Mouse (Mus musculus) intestine, embryonic 16.5 days (tissue): ENCODE data around the gene Vwa2. TPM values are rescaled to one million over a fixed set of nuclear protein-coding genes. Genes with fewer than 3 reads are reported as not detected.
A peak's percentile ranks its signal among the peaks of the same experiment; 100 is the strongest.

Experiments used
- ATAC-seq: fragments of 200-750 bp; cut with Nextera tagmentation; 2 replicates; pipeline ENCODE4 v1.8.0; 2017; ENCODE audit warnings: moderate TSS enrichment, moderate library complexity
- H3K27ac ChIP-seq: fragments of 300-500 bp; sonication (generic); 2 replicates; pipeline ENCODE4 v1.5.1; 2014; ENCODE audit warnings: mild to moderate bottlenecking, low read length
- H3K27me3 ChIP-seq: fragments of 300-500 bp; sonication (generic); replicated peaks from 2 replicates; pipeline ENCODE4 v1.6.1; 2014; ENCODE audit warnings: low read length, control low read depth, mixed read lengths; ENCODE audit not compliant: control insufficient read depth, insufficient read depth
- H3K36me3 ChIP-seq: fragments of 300-500 bp; sonication (generic); 2 replicates; pipeline ENCODE4 v1.6.1; 2014; ENCODE audit warnings: low read length, control low read depth; ENCODE audit not compliant: control insufficient read depth, insufficient read depth
- H3K4me1 ChIP-seq: fragments of 300-500 bp; sonication (generic); 2 replicates; pipeline ENCODE4 v1.6.1; 2014; ENCODE audit warnings: low read length, control low read depth, mixed read lengths; ENCODE audit not compliant: control insufficient read depth, insufficient read depth
- H3K4me2 ChIP-seq: fragments of 300-500 bp; sonication (generic); 2 replicates; pipeline ENCODE4 v1.6.1; 2014; ENCODE audit warnings: low read depth, low read length, control low read depth
- H3K4me3 ChIP-seq: fragments of 300-500 bp; sonication (generic); 2 replicates; pipeline ENCODE4 v1.5.1; 2014; ENCODE audit warnings: mild to moderate bottlenecking, low read length
- H3K9ac ChIP-seq: fragments of 300-500 bp; sonication (generic); 2 replicates; pipeline ENCODE4 v1.6.1; 2014; ENCODE audit warnings: low read depth, low read length
- H3K9me3 ChIP-seq: fragments of 300-500 bp; sonication (generic); 2 replicates; pipeline ENCODE4 v1.6.1; 2016; ENCODE audit warnings: low read length, control low read depth; ENCODE audit not compliant: control insufficient read depth
- WGBS: fragments of 180-500 bp; shearing (Covaris S2); extraction: QIAGEN DNeasy Blood & Tissue Kit; methylation state at CpG from one replicate; pipeline ENCODE4 v1.1.7; 2014; 5-methylcytosine and 5-hydroxymethylcytosine counted together
- polyA plus RNA-seq: library from polyadenylated mRNA; unstranded; fragments of >200 nt; fragmentation: Nextera tagmentation; extraction: Ambion mirVana; gene quantifications from 2 replicates; pipeline ENCODE4 v1.2.1, GENCODE M21; 2015

Vwa2 gene
- 0.29 and 0.43 TPM in 2 replicates for polyA plus RNA-seq

DNA sequence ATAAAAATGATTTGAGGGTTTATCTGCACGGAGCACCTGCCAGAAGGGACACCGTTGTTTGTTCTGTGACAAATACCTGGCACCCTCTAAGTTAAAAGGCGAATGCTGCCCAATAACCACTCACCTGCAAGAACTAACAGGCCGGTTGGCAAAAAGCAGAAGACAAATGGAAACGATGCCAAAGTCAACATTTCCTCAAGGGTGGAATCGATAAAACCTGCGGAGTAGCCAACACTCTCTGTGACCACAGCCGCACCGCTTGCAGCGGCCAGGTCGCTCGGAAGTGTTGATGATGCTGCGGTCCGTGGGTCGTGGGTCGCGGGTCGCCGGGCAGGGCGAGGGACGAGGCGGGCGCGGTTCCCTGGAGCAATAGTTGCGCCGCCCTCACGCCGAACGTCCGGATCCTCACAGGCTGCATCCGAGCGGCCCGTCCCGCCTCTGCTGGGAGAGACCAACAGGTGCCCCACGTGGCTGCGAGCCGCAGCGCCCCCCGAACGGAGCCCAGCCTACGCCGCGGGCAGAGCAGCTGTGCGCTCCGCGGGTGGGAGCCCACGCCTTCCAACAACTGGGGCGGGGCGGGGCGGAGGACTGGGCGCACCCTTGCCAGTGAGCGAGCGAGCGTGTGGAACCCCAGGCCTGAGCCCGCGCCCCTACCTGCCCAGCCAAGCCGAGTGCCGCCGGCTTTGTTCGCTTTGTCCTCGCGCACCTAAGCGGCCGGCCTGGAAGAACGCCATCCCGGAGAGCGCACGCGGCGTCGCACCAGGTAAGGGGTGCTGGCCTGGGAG is at the start of gene Vwa2:
Vwa2 (plus strand) TSS at position 434 of the 785 bp plus-strand sequence.
- 1% methylated on average over 71 of the region's 71 CpGs for WGBS
- Histone ChIP-seq H3K27me3 (peaks cover 22% of the 10 kb centered on the region), H3K9ac (peak within 1 kb of the TSS; percentile 55), H3K9me3 (no peaks in the 10 kb centered on the region), H3K27ac (no peak within 1 kb of the TSS), H3K4me3 (peak within 1 kb of the TSS; percentile 52), H3K4me1 (peaks cover 14% of the 10 kb centered on the region; the same call in 1 of the 2 replicates), H3K4me2 (peak within 1 kb of the TSS; percentile 98), H3K36me3 (no peaks in the 10 kb centered on the region)
- ATAC-seq, result peak; percentile 74

DNA sequence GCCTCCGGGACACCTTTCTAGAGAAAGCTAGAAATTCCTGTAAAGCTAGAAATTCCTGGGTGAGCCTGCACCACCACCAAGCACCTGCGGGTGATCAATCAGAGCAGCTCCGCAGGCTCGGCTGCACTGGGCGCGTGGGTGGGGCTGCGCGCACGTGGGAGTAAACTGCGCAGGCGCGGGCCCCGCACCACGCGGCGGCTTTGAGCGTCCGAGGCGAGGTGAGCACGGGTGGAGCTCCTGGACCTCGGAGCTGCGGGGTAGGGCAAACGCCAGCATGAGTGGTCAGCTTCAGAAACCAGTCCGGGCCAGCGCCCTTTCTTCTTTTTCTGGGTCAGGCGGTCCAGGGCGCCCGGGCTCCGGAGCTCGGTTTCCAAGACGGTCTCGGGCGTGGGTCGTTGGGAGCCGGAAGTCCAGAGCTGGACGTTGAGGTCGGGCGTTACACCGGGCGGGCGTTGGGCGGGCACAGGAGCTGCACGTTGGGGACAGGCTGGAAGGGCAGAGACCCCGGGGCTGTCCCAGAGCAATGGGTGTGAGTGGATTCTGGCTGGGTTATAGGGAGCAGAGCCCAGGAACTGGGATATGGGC is 47.9 kb upstream of the Vwa2 start, which contains the start of gene Tdrd1:
Tdrd1 (plus strand) TSS at position 163 of the 585 bp plus-strand sequence.
- no peaks in the 10 kb centered on the region for H3K9me3 ChIP-seq
- peak within 1 kb of the TSS; percentile 48 for H3K4me2 ChIP-seq
- H3K9ac ChIP-seq, result no peak within 1 kb of the TSS; the same call in 1 of the 2 replicates
- 0 out of 2 replicates have a peak, but pooled peaks cover 4% of the 10 kb centered on the region for H3K4me1 ChIP-seq
- H3K4me3 ChIP-seq, result peak within 1 kb of the TSS; percentile 23
- no peaks in the 10 kb centered on the region for H3K27me3 ChIP-seq
- H3K27ac ChIP-seq, result no peak within 1 kb of the TSS
- no peaks in the 10 kb centered on the region for H3K36me3 ChIP-seq
- 53% methylated on average over 44 of the region's 44 CpGs for WGBS
- no peak for ATAC-seq

DNA sequence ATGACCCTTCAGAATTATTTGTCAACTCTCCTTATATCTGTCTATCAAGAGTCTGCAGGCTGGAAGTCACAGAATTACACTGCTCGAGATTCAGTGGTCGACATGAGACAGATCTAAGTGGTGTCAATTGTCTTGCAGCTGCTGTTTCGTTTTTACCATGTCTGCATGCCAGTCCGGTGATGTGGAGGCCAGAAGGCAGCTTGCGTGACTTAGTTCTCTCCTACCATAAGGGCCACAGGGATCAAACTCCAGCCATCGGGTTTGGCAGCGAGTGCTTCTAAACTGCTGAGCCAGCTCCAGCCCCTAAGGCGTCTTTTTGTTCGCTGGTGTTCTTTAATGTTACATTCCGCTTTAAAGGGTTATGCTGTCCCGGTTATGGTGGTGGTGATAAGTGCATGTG is 45.7 kb upstream of the Vwa2 start:
- 81% methylated on average over 11 of the region's 11 CpGs for WGBS
- no peak overlapping the region for H3K4me2 ChIP-seq
- no peak overlapping the region for H3K27ac ChIP-seq
- H3K36me3 ChIP-seq, result no peaks in the 10 kb centered on the region
- 0 out of 2 replicates have a peak, but pooled peaks cover 4% of the 10 kb centered on the region for H3K4me1 ChIP-seq
- H3K9me3 ChIP-seq, result no peaks in the 10 kb centered on the region
- ATAC-seq, result no peak
- no peak overlapping the region for H3K9ac ChIP-seq
- no peaks in the 10 kb centered on the region for H3K27me3 ChIP-seq
- no peak overlapping the region for H3K4me3 ChIP-seq

DNA sequence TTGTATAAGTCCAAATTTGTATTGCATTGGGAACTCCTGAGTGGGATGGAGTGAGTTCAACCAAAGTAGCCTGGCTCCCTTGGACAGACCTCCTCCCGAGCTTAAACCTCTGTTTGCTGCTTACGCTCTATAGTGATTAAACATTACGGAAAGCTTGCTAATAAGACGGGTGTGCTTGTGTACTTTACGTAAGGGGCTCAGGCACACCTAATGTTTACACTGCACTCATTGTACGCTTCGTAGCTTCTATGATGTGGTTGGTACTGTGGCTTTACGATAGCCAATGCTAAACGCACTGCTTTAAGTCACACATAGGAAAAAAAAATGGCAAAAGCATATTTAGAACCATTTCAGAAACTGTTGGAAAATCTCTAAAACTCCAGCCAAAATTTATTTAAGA is 44.8 kb upstream of the Vwa2 start:
- WGBS, result 64% methylated on average over 9 of the region's 9 CpGs
- H3K27me3 ChIP-seq, result no peaks in the 10 kb centered on the region
- H3K4me2 ChIP-seq, result no peak overlapping the region
- ATAC-seq, result no peak
- no peaks in the 10 kb centered on the region for H3K36me3 ChIP-seq
- H3K27ac ChIP-seq, result no peak overlapping the region
- no peak overlapping the region for H3K4me3 ChIP-seq
- no peak overlapping the region for H3K9ac ChIP-seq
- H3K9me3 ChIP-seq, result no peaks in the 10 kb centered on the region
- H3K4me1 ChIP-seq, result 0 out of 2 replicates have a peak, but pooled peaks cover 4% of the 10 kb centered on the region

DNA sequence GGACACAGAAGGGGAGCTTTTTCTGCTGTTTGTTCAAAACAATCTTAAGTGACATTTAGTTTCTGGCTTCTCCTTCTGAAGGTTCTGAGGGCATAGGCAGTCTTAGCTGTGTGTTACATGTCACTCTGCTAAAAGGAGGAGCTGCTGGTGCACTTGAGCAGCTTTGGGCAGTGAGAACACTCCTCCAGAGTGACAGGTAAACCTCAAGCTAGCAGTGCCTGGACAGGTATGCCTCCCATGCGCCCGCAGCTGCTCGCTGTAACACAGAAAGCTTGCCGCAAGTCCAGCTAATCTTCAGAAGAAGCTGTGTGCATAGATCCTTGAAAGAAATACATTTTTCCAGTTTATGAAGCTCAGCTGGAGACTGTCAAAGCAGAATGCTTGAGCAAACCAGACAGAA is 43.9 kb upstream of the Vwa2 start:
- H3K9me3 ChIP-seq, result no peaks in the 10 kb centered on the region
- H3K9ac ChIP-seq, result no peak overlapping the region
- 76% methylated on average over 4 of the region's 4 CpGs for WGBS
- no peak for ATAC-seq
- H3K4me3 ChIP-seq, result no peak overlapping the region
- no peaks in the 10 kb centered on the region for H3K36me3 ChIP-seq
- H3K27me3 ChIP-seq, result no peaks in the 10 kb centered on the region
- H3K4me2 ChIP-seq, result no peak overlapping the region
- 0 out of 2 replicates have a peak, but pooled peaks cover 4% of the 10 kb centered on the region for H3K4me1 ChIP-seq
- no peak overlapping the region for H3K27ac ChIP-seq

DNA sequence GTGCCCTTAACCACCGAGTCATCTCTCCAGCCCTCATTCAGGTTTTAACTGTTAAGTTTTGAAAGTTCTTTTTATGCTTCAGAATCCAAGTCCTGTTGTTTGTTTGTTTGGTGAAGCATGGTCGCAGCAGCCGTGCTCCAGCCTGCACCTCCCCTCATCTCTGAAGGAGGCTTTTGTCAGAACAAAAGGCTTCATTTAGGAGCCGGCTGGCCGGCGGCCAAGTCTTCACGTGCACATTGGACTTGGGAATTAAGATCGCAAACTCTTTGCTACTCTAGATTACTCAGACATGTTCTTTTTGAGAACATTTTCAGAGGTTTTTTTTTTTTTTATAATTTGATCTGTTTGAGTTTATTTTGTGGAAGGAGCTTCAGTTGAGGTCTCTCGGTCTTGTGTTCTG is 38.7 kb upstream of the Vwa2 start:
- ATAC-seq, result no peak
- WGBS, result 51% methylated on average over 9 of the region's 9 CpGs
- no peaks in the 10 kb centered on the region for H3K27me3 ChIP-seq
- no peak overlapping the region for H3K4me3 ChIP-seq
- no peak overlapping the region for H3K9ac ChIP-seq
- H3K36me3 ChIP-seq, result no peaks in the 10 kb centered on the region
- H3K4me1 ChIP-seq, result no peaks in the 10 kb centered on the region
- no peak overlapping the region for H3K4me2 ChIP-seq
- H3K27ac ChIP-seq, result no peak overlapping the region
- no peaks in the 10 kb centered on the region for H3K9me3 ChIP-seq

DNA sequence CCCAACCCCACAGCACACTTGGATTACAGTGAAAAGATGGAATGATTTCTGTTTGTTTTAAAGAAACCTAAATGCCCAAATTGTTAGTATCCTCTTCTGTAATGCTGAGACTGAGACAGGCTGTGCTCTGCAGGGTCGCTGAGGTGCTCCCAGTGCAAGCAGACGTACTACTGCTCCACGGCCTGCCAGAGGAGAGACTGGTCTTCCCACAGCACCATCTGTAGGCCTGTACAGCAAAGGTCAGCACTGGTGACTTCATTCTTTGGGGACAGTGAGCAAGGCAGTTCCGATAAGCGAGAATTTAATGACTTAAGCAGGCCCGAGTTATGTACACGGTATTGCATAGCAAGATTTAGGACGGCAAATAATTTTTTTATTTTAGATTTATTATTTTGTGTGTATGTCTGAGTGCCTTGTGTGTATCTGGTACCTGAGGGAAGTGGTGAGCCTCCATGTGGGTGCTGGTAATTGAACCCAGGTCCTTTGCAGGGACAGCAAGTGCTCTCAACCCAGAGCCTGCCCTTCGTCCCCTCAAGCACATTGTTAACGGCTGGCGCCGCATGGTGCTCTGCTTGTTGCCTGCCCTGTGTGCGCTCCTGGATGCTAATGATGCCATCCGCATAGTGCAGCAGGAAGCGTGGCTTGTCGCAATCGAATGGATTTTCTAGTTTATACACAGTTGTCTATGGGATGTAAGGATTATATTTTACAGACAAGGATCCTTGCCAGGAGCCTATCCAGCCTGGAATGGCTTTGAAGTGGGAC is 34.9 kb upstream of the Vwa2 start:
- no peaks in the 10 kb centered on the region for H3K27me3 ChIP-seq
- no peaks in the 10 kb centered on the region for H3K9me3 ChIP-seq
- H3K4me1 ChIP-seq, result no peaks in the 10 kb centered on the region
- no peak for ATAC-seq
- 66% methylated on average over 17 of the region's 17 CpGs for WGBS
- no peak overlapping the region for H3K4me2 ChIP-seq
- no peak overlapping the region for H3K9ac ChIP-seq
- no peaks in the 10 kb centered on the region for H3K36me3 ChIP-seq
- H3K27ac ChIP-seq, result no peak overlapping the region
- no peak overlapping the region for H3K4me3 ChIP-seq

DNA sequence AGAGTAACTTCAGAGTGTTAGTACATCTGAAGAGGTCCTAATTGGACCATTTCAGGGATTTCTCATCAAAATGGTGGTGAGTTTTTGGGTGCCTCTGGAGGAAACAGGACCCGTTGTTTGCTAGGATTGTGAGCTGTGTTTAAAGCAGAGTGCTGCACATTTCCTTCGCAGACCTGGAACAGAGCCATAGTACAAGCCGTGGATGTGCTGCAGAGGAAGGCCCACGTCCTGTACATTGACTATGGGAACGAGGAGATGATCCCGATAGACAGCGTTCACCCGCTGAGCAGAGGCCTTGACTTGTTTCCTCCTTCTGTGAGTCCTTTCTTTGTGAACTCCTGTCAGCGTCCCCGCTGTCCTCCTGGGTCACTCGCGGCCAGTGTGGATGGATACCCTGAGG is 31.1 kb upstream of the Vwa2 start:
- Histone ChIP-seq H3K9me3 (no peaks in the 10 kb centered on the region), H3K9ac (no peak overlapping the region), H3K27me3 (no peaks in the 10 kb centered on the region), H3K27ac (no peak overlapping the region), H3K4me2 (no peak overlapping the region), H3K4me3 (no peak overlapping the region), H3K4me1 (no peaks in the 10 kb centered on the region), H3K36me3 (no peaks in the 10 kb centered on the region)
- no peak for ATAC-seq
- WGBS, result 65% methylated on average over 12 of the region's 12 CpGs

DNA sequence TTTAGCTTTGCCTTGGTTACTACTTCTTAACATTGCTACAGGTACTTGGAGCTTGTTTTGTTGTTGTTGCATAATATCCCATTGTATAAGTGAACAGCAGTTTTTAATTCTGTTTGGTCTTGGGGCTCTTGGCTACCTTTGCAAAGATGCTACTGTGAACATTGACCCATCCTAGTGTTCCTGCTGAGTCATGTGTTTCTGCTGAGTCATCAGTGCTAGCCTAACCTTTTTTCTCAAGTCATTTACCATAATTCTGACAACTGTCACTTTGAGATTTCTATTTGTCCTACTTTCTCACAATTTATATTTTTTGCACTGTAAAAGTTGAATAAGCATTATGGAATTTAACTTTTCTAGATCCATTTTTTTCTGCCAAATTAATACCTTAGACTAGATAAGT is 21.5 kb upstream of the Vwa2 start:
- no peak for ATAC-seq
- Histone ChIP-seq H3K36me3 (no peaks in the 10 kb centered on the region), H3K9ac (no peak overlapping the region), H3K9me3 (no peaks in the 10 kb centered on the region), H3K4me2 (no peak overlapping the region), H3K27me3 (no peaks in the 10 kb centered on the region), H3K4me1 (no peaks in the 10 kb centered on the region), H3K27ac (no peak overlapping the region), H3K4me3 (no peak overlapping the region)
